Mouse (Mus musculus) skeletal muscle tissue, adult 2 months (tissue): ENCODE measurements around the gene Hist1h3e.

Experiments
- DNase-seq: peaks from one replicate; pipeline ENCODE4 v3.0.0-alpha.2; 2012; ENCODE audit warnings: low read depth, low spot score

Hist1h3e gene

DNA sequence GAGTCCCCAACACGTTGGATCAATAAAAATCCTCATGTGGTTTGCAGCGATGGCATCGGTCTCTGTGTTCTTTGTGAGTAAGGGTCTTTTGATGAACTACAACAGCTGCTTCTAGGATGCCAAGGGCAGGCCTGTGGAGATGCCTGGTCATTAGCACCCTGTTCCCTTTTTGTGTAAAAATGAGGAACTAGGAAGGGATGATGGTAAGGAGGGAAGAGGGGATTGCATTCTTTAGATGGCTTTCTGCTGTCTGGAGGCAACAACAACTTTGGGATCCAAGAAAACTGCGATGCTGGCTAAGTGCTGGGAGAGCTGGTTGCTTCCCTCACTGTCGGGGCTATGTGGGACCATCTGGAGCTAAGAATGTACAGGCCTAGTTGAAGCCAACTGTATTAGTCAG, 23.9 kb downstream of the Hist1h3e start:
- DNase-seq: no peak

DNA sequence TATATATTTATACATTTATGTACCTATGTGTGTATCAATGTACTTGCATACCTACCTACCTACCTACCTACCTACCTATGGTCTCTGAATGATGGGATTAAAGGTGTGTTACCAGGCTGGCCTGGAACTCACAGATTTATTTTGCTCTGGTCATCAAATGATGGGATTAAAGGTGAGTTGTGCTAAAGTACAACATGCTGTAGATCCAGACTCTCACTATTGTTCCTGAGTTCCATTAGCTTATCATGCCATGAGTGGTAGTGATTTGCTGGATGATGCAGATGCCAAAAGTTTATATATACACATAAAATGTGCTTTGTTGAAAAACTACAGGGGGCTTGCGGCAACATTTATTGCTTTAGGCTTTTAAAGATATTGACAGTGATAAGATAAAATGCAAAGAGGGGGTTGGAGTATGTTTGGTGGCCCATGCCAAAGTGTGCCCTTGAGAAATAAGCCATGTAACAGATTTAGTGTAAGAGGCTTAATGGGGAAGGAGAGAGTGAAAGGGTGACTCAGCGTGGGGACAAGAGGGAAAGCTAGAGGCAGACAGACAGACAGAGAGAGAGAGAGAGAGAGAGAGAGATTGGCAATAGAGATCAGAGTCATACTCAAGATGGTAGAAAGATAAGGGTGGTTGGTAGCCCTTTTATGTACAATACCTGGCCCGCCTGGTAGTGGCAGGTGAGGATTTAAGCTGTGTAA, 25.0 kb downstream of the Hist1h3e start:
- no peak for DNase-seq

DNA sequence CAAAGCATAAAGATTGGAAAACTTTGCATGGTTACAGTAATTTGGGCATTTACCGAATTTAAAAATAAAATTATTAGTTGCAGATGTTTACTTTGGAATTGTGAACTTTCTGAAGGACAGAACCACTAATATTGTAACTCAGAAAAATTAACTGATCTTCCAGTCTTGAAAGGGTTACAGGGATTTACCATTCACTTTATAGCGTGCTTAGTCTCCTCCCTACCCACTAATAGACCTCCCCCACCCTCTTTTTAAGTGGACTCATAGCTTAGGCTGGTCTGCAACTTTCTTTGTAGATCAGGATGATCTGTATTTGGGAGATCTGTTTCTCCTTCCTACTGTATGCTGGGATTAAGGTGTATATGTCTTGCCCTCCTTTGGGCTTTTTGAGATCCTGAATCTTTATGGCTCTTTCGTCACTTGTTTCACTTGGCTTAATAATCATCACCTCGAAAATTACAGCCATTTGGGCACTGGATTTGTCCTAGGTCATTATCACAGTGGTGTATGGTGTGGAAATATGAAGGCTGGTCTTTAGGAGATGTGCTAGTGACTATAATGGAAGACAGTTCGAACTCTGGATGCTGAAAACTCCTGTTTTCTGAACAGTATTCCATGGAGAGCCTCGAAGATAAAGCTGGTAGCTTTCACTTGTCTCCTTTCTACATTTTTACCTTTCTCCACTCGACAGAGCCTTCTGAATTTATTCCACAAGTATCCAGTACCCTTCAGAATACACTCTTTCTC, 25.9 kb downstream of the Hist1h3e start:
- no peak for DNase-seq

DNA sequence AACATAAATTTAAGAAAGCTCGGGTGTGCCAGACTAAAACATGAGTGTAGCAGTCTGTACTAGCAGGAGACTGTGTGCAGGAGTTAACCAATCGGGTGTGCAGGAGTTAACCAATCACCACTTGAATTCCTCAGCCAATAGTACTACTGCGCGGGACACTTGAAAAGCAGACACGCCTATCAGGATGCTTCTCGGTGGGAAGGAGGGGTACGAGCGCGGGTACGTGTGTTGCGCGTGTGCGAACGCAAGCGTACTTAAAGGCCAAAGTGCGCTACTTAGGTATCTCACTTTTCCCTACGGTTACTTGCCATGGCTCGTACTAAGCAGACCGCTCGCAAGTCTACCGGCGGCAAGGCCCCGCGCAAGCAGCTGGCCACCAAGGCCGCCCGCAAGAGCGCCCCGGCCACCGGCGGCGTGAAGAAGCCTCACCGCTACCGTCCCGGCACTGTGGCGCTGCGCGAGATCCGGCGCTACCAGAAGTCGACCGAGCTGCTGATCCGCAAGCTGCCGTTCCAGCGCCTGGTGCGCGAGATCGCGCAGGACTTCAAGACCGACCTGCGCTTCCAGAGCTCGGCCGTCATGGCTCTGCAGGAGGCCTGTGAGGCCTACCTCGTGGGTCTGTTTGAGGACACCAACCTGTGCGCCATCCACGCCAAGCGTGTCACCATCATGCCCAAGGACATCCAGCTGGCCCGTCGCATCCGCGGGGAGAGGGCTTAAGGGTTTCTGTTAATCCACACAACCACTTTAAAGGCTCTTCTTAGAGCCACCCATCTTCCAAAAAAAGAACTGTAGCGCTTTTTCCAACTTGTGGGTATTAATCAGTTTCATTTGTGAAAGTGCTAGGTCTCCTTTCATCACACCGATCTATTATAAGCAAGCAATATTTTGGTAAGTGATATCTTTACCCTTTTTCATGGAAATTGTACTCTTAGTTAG, 26.8 kb downstream of the Hist1h3e start, which contains the start of gene Hist1h3g:
Gene Hist1h3g (plus strand): TSS at position 286 of the 939 bp plus-strand sequence.
- DNase-seq: peak; percentile 89

DNA sequence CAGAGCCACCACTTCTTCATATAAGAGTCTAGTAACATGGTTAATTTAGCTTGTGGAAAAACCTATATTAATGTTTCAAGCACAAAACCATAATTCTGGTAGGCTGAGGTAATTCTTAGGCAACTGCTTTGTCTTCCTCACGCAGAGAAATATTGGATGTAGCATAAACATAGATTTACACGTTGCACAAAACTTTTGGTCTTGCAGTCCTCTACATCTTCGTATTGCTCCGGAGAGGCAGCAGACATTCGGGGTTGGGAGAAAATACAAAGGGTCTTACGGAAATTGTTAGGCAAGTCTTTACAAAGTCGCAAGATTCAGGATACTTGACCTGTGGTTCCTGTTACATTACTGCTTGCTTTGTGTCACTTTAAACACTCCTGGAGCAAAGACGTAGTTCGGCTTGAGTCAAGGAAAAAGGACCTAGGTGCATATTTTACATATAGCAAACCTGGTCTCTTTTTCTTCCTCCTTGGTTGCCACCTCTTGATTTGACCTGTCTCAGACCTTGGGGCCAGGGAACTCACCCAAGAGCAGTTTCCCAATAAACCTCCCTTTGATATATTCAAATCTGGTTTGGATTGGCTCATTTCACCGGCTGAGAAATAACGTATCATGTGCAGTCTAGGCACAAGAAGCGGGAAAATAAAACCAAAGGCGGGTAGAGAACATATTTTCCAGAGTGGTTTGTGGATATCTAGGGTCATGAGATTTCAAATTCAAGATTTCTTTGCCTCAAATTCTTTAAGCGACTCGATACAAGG, 27.6 kb downstream of the Hist1h3e start:
- no peak for DNase-seq

DNA sequence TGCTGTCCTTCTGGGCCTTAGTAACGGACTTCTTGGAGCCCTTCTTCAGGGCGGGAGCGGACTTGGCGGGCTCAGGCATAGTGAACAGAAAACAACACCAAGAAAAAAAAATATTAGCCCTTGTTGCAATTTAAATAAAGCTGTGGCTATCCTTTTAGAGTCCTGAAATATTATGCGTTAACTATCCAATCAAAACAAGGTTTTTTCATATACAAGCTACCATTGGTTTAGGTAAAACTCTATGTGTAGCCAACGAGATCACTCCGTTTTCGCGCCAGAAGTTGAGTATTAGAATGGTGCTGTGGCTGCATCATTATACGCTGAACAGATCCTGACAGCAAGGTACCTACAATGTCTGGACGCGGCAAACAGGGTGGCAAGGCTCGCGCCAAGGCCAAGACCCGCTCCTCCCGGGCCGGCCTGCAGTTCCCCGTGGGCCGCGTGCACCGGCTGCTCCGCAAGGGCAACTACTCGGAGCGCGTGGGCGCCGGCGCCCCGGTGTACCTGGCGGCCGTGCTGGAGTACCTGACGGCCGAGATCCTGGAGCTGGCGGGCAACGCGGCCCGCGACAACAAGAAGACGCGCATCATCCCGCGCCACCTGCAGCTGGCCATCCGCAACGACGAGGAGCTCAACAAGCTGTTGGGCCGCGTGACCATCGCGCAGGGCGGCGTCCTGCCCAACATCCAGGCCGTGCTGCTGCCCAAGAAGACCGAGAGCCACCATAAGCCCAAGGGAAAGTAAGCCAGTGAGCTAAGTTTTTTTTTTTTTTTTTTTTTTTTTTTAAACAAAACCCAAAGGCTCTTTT, 28.4 kb downstream of the Hist1h3e start, which contains the start of gene Hist1h2af:
Gene Hist1h2af (plus strand): TSS at position 347 of the 808 bp plus-strand sequence.
- DNase-seq: peak; percentile 52

DNA sequence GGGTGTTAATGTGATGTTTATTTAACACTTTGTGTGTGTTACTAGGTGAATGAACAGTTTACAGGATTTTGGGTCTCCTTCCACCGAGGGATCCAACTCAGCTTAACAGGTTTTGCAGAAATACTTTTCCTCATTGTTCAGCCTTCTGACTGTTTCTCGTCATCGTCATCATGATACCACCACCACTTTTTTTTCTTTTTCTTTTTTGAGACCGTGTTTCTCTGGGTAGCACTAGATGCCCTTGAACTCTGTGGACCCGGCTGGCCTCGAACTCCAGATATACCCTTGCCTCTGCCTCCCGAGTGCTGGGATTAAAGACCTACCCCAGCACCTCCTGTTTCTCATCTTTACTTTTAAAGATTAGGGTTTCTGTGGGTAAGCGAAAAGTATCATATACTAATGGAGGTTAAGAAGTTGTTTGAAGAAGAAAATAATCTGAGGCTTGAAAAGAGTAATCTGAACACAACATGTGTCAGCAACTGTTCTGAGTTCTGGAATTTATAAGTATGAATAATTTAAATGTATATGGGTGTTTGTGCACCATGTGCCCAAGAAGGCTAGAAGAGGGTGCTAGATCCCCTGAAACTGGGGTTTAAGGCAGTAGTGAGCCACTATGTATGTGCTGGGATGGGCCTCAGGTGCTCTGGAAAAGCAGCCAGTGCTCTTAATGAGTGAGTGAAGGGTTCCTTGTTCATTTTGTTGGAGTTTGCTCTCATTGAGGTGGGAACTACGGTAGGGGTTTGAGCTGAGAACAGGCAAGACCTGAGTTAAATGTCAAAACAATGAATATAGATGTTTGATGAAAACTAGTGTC, 29.7 kb downstream of the Hist1h3e start:
- DNase-seq: no peak

DNA sequence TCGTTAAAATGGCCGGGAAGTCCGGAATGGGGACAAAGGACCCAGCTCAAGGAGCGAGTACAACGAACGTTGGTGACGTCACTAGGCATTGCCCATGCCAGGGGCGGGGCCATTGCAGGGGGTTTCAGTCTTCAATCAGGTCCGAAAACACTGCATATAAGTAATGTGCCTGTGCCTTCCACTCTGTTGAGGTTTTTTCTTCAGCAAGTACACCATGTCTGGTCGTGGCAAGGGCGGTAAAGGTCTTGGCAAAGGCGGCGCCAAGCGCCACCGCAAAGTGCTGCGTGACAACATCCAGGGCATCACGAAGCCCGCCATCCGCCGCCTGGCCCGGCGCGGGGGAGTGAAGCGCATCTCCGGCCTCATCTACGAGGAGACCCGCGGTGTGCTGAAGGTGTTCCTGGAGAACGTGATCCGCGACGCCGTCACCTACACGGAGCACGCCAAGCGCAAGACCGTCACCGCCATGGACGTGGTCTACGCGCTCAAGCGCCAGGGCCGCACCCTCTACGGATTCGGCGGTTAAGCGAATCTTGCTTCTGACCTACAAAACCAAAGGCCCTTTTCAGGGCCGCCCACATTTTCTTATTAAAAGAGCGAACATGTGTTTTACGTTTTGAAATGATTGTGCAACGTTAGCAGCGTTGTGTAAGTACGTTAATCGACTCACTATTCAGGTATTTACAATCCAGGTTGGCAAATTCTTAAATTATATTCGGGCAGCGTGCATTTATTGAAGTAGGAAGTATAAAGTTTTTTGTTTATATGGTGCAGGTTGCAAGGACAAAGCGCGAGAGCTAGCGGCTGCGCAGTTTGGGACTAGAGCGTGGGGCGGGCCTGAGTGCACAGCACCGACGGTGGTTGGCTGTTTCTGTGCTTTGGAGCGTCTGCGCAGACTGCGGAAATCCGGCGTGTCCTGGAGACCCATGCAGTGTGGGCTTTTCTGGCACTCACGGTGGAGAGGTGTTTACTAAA, 31.0 kb downstream of the Hist1h3e start, which contains the start of gene Hist1h4h:
Gene Hist1h4h (plus strand): TSS at position 150 of the 975 bp plus-strand sequence.
- DNase-seq: peak; percentile 97

DNA sequence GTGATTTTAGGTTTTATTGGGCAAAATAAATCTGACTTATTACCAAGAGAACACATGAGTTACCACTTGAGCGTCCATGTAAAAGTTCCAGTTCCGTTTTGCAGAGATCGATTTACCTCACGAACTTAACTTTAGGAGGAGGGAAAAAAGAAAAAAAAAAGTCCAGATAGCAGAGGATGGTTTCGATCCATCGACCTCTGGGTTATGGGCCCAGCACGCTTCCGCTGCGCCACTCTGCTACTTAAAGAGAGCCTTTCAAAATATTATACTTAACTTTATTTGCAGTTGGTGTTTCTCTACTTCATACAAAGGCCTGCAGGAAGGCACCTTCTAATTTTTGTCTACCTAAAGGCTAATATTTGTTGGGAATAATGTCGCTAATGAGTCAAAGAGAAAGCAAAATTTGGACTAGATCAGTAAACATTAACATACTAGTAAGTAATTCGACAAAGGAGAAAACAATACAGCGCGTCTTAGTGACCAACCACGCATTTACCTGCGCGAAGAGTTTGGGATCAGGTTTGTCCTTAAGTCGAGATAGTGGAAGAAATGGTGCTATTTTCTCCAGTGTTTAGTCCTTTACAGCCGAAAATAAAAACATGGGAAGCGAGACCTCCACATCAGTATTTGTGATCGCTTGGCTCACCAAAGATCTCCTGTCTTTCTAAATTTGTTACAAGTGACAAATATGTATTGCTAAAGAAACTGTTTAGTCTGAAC, 31.8 kb downstream of the Hist1h3e start:
- DNase-seq: peak; percentile 66

DNA sequence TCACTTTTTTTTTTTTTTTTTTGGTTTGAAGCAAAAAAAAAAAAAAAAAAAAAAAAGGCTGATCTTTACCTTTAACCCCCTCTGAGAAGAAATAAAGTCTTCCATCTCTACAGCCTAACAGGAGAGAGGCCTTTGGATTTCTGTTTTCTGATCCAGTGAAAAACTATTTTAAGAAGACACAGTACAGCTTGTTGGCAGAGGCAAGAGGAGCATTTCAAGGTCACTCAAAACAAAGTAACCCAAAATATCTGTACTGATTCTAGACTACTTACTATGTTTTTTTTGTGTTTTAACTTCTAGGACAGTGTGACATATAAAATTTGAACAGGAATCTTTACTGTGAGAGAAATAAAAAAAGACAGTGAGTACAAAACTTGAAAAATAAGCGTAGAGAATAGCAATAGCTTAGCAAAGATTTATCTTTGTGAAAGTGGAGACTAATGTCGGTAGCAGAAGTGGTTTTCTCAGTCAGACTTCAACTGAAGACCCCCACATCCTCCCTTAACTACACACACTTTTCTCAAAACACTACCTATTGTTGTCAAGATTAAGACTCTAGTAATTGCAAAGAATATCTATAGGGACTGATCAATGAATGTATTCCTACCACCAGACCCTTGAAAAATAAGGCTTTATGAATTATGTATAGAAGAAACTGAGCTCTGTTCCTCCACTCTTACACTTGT, 32.5 kb downstream of the Hist1h3e start:
- DNase-seq: no peak

DNA sequence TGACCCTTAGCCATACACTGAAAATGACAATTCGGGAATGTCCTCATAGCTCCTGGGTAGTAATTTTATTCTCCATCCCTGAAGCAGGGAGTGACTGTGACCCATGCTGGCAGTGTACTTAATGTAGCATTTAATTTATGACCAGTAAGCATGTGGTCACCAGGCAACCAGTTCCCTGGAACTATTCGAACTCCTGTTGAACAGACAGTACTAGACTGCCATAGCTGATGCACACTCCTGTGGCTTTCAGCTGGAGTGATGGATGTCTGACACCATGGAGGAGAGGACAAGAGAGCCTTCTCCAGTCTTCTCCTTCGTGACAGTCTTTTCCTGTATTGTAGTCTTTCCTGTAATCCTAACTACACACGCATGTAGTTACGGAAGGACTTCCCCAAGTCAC, 33.2 kb downstream of the Hist1h3e start:
- DNase-seq: no peak

DNA sequence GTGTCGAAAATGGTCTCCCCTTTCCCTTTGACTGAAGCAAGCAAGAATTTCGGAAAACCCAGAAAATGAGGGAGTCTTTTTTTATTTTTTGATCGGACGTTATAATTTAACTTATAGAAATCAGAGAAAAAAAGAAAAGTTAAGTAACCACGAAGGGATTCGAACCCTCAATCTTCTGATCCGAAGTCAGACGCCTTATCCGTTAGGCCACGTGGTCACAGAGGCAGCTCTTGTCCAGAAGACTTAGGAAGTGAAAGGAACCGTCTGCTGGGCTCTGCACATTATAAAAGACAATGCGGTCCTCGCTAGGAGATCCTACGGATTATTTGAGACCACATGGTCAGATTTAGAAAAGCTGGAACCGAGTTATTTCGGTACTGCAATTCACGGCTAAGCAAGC, 35.9 kb downstream of the Hist1h3e start:
- DNase-seq: peak; percentile 92

DNA sequence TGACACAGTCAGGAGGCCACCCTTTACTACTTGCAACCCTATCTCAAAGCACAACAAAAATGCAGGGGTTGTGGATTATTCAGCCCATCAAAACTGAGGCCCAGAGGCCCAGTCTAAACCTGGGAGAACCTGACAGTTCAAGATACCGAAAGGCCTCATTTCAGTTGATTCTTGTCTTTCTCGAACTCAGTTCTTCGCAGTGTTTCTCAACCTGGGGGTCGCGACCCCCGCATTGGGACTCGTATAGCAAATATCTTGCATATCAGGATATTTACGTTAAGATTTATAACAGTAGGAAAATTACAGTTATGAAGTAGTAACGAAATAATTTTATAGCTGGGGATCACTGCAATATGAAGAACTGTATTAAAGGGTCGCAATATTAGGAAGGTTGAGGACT, 36.3 kb downstream of the Hist1h3e start:
- no peak for DNase-seq

DNA sequence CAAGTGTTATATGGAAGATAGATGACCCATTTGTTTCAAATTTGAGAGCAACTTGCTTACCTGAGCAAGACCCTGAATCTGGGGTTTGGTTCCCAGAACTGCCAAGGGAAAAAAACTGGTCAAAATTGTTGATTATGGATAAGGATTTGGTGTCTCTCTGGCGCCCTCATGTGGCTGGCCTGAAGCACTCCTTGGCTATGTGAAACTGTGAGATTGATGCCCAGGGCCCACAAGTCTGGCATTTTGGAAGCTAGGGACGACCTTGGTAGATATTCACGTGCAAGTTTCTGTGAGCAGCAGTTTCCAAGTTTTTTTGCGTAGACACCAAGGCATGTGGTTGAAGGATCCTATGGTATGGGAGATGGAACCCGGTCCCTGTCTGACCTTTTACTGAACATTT, 37.5 kb downstream of the Hist1h3e start:
- DNase-seq: peak; percentile 62

DNA sequence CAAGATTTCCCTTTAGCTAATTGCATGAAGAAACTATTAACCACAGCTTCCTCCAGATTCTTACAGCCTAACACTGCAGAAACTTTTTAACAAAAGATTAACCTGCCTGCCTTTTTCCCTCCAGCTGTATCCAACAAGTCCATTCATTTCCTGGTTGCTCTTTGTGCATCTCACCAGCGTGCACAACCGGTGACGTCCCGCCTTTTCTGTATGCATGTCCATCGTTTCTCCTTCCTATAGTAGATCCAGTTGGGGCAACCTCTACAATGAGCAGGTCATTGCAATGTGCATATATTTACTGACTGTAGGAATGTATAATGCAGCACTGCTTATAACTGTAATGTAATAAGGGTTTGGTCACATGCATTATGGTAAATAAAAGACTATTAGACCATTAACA, 38.2 kb downstream of the Hist1h3e start:
- DNase-seq: no peak

DNA sequence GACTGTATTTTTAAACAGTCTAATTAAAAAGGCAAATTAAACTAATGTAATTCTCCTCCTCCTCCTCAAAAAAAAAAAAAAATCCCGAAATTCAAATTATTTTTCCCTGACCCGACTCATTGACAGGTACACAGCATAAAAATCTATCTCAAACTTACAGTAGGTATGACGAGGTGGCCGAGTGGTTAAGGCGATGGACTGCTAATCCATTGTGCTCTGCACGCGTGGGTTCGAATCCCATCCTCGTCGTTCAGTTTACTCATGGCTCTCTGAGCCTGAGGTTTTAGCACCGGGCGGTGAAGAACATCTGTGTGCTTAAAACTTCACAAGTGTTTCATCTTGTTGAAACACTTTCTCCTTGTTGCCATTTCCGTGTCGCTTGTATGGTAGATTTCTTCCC, 40.5 kb downstream of the Hist1h3e start:
- peak; percentile 67 for DNase-seq

DNA sequence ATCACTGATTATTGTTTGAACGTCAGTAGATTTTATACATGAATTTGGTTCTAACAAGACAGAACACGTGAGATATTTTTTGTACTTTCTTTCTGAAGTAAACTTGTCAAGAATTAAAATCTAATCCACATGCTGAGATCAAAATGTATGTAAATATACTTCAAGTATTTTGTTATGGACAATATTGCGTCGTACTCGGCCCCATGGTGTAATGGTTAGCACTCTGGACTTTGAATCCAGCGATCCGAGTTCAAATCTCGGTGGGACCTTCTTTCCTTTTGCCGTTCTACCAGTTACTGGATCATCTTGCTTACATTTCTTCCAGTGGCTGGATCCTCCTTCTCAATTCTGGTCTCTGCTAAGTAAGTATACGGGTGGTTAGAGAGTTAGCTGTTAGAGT, 42.8 kb downstream of the Hist1h3e start:
- DNase-seq: peak; percentile 69
